Mouse (Mus musculus) kidney, postnatal 4 days (tissue): Measurements from ENCODE around the gene Med27.
"Not testable (repeated sequence)": the region's sequence is repeated elsewhere in the genome, so short reads cannot be mapped to it uniquely, and the experiment has no call there.

Experiments used
- DNase-seq, 2 experiments: peaks; one replicate each; pipeline ENCODE4 v3.0.0; 2021; ENCODE audit warnings: mixed read lengths in 2 of 2

Gene Med27

GRCm38 (mm10) chr2:29523918-29524811, 177.5 kb downstream of the Med27 start:
- DNase-seq, result peak; percentile 56 to 68

- DNase-seq, result peak in 1 of 2 experiments; percentile 30
Measured at GRCm38 (mm10) chr2:29525273-29525805, 178.7 kb downstream of the Med27 start.

- DNase-seq, result peak in 1 of 2 experiments; percentile 31
Measured at GRCm38 (mm10) chr2:29526266-29526665, 179.6 kb downstream of the Med27 start.

GRCm38 (mm10) chr2:29527480-29527879, 180.9 kb downstream of the Med27 start:
- DNase-seq, result not testable (repeated sequence)

GRCm38 (mm10) chr2:29528811-29529210, 182.2 kb downstream of the Med27 start:
- no peak for DNase-seq

GRCm38 (mm10) chr2:29529788-29530187, 183.2 kb downstream of the Med27 start:
- DNase-seq, result not testable (repeated sequence)

GRCm38 (mm10) chr2:29532173-29532572, 185.6 kb downstream of the Med27 start:
- DNase-seq, result no peak

GRCm38 (mm10) chr2:29532921-29533320, 186.3 kb downstream of the Med27 start:
- no peak for DNase-seq

- DNase-seq, result no peak
Measured at GRCm38 (mm10) chr2:29535566-29536244, 189.1 kb downstream of the Med27 start.

- no peak for DNase-seq
Measured at GRCm38 (mm10) chr2:29536481-29536880, 189.9 kb downstream of the Med27 start.

GRCm38 (mm10) chr2:29537334-29537733, 190.7 kb downstream of the Med27 start:
- DNase-seq, result peak; percentile 23 to 31

GRCm38 (mm10) chr2:29542039-29542438, 195.4 kb downstream of the Med27 start:
- DNase-seq, result no peak

GRCm38 (mm10) chr2:29546571-29546970, 200.0 kb downstream of the Med27 start:
- peak; percentile 61 to 74 for DNase-seq

- no peak for DNase-seq
Measured at GRCm38 (mm10) chr2:29551816-29552585, 205.4 kb downstream of the Med27 start.

GRCm38 (mm10) chr2:29553945-29554634, 207.5 kb downstream of the Med27 start:
- DNase-seq, result peak; percentile 57 to 66

- DNase-seq, result no peak
Measured at GRCm38 (mm10) chr2:29558561-29558960, 211.9 kb downstream of the Med27 start.

- DNase-seq, result no peak
Measured at GRCm38 (mm10) chr2:29559955-29560354, 213.3 kb downstream of the Med27 start.

GRCm38 (mm10) chr2:29561468-29561867, 214.8 kb downstream of the Med27 start:
- no peak for DNase-seq

GRCm38 (mm10) chr2:29563986-29564385, 217.4 kb downstream of the Med27 start:
- DNase-seq, result peak; percentile 20 to 24

- DNase-seq, result no peak
Measured at GRCm38 (mm10) chr2:29565570-29566433, 219.2 kb downstream of the Med27 start.
